Mouse (Mus musculus): ENCODE measurements around the gene Ddx39b.

GRCm38 (mm10) chr17:35234903-35235302 lies 6.6 kb upstream of the Ddx39b start:
- no peak for TF ChIP-seq CTCF (IDR thresholded peaks at IDR 0.05; ENCODE audit: extremely low read depth, insufficient read length, insufficient replicate concordance, low read depth, low read length)
- TF ChIP-seq POLR2A (IDR thresholded peaks at IDR 0.05; ENCODE audit: low read depth, low read length) = no peak
